Mouse (Mus musculus) embryonic fibroblast, embryonic 13.5 days (primary cell): ENCODE measurements around the gene Haao.

ENCODE experiments used
- CTCF ChIP-seq: IDR thresholded peaks from 2 replicates; pipeline ENCODE4 v1.5.1; 2011; ENCODE audit warnings: mild to moderate bottlenecking, control low read depth, low read length, moderate library complexity, borderline replicate concordance; ENCODE audit not compliant: insufficient read depth
- POLR2A ChIP-seq: IDR thresholded peaks from 2 replicates; pipeline ENCODE4 v1.6.1; 2011; ENCODE audit warnings: low read depth, mild to moderate bottlenecking, control low read depth, low read length, moderate library complexity

DNA sequence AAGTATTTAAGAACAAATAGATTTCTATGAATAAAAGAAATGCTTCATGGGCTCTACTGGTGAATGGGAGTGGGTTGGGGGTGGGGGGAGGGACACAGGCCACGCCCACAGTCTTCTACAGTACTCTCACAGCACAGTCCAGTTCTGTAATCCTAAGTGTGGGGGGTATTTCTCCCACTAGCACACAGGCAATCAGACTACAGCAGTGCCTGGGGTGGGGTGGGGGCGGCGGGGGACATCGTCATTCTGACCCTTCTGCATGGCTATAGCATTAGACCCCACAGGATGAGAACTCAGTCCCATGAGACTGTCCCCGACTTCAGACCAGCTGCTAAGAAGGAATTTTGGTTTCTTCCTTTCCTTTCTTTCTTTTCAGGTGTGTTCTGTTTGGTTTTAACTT is 2.0 kb upstream of the Haao start:
- no peak for TF ChIP-seq CTCF
- no peak for TF ChIP-seq POLR2A
